Mouse (Mus musculus): ENCODE data around the gene Rgs6. TPM values are rescaled to one million over a fixed set of nuclear protein-coding genes. Genes with fewer than 3 reads are reported as not detected.

Rgs6 gene
- polyA plus RNA-seq, 1 experiment = 0.69 TPM

GRCm38 (mm10) chr12:82880711-82881110 is 292.6 kb downstream of the Rgs6 start:
- H3K36me3 ChIP-seq (replicated peaks; ENCODE audit: low read length) = no peaks in the 10 kb centered on the region
- H3K4me3 ChIP-seq (replicated peaks) = no peak overlapping the region
- TF ChIP-seq GATA1 (IDR thresholded peaks at IDR 0.05; ENCODE audit: borderline replicate concordance, low read length) (no peak), FLI1 (IDR thresholded peaks at IDR 0.05; ENCODE audit: low read length) (no peak)
- no peaks in the 10 kb centered on the region for H3K27me3 ChIP-seq (replicated peaks)
- H3K4me1 ChIP-seq = no peaks in the 10 kb centered on the region
- H3K9me3 ChIP-seq = no peaks in the 10 kb centered on the region

GRCm38 (mm10) chr12:82883079-82883478 is 295.0 kb downstream of the Rgs6 start:
- Histone ChIP-seq H3K36me3 (replicated peaks; ENCODE audit: low read length) (no peaks in the 10 kb centered on the region), H3K4me1 (no peaks in the 10 kb centered on the region), H3K27me3 (replicated peaks) (no peaks in the 10 kb centered on the region), H3K9me3 (no peaks in the 10 kb centered on the region), H3K4me3 (replicated peaks) (no peak overlapping the region)
- TF ChIP-seq FLI1 (IDR thresholded peaks at IDR 0.05; ENCODE audit: low read length) (no peak), GATA1 (IDR thresholded peaks at IDR 0.05; ENCODE audit: borderline replicate concordance, low read length) (no peak)

- Histone ChIP-seq H3K4me3 (replicated peaks) (no peak overlapping the region), H3K4me1 (no peaks in the 10 kb centered on the region), H3K9me3 (no peaks in the 10 kb centered on the region), H3K36me3 (replicated peaks; ENCODE audit: low read length) (no peaks in the 10 kb centered on the region), H3K27me3 (replicated peaks) (no peaks in the 10 kb centered on the region)
- TF ChIP-seq GATA1 (IDR thresholded peaks at IDR 0.05; ENCODE audit: borderline replicate concordance, low read length) (no peak), FLI1 (IDR thresholded peaks at IDR 0.05; ENCODE audit: low read length) (no peak)
These were observed 307.1 kb downstream of the Rgs6 start for GRCm38 (mm10) chr12:82894971-82895838.

- TF ChIP-seq GATA1 (IDR thresholded peaks at IDR 0.05; ENCODE audit: borderline replicate concordance, low read length) (no peak), FLI1 (IDR thresholded peaks at IDR 0.05; ENCODE audit: low read length) (no peak)
- Histone ChIP-seq H3K4me1 (no peaks in the 10 kb centered on the region), H3K4me3 (replicated peaks) (no peak overlapping the region), H3K27me3 (replicated peaks) (peaks cover 2% of the 10 kb centered on the region), H3K9me3 (peaks cover 6% of the 10 kb centered on the region; the same call in 1 of the 2 replicates), H3K36me3 (replicated peaks; ENCODE audit: low read length) (no peaks in the 10 kb centered on the region)
These were observed 317.7 kb downstream of the Rgs6 start for GRCm38 (mm10) chr12:82905773-82906172.

GRCm38 (mm10) chr12:82910846-82911245 is 322.8 kb downstream of the Rgs6 start:
- Histone ChIP-seq H3K36me3 (replicated peaks; ENCODE audit: low read length) (no peaks in the 10 kb centered on the region), H3K4me3 (replicated peaks) (no peak overlapping the region), H3K9me3 (no peaks in the 10 kb centered on the region), H3K4me1 (no peaks in the 10 kb centered on the region), H3K27me3 (replicated peaks) (peaks cover 2% of the 10 kb centered on the region)
- TF ChIP-seq GATA1 (IDR thresholded peaks at IDR 0.05; ENCODE audit: borderline replicate concordance, low read length) (no peak), FLI1 (IDR thresholded peaks at IDR 0.05; ENCODE audit: low read length) (no peak)

GRCm38 (mm10) chr12:82914127-82914526 is 326.0 kb downstream of the Rgs6 start:
- Histone ChIP-seq H3K9me3 (no peaks in the 10 kb centered on the region), H3K27me3 (replicated peaks) (no peaks in the 10 kb centered on the region)
- TF ChIP-seq GATA1 (IDR thresholded peaks at IDR 0.05; ENCODE audit: borderline replicate concordance, low read length) (no peak), FLI1 (IDR thresholded peaks at IDR 0.05; ENCODE audit: low read length) (no peak)

GRCm38 (mm10) chr12:82920146-82920545 is 332.1 kb downstream of the Rgs6 start:
- H3K36me3 ChIP-seq (replicated peaks; ENCODE audit: low read length) = no peaks in the 10 kb centered on the region
- H3K4me1 ChIP-seq = no peaks in the 10 kb centered on the region
- TF ChIP-seq GATA1 (IDR thresholded peaks at IDR 0.05; ENCODE audit: borderline replicate concordance, low read length) = no peak
- no peak for TF ChIP-seq FLI1 (IDR thresholded peaks at IDR 0.05; ENCODE audit: low read length)
- H3K4me3 ChIP-seq (replicated peaks) = no peak overlapping the region
- H3K9me3 ChIP-seq = no peaks in the 10 kb centered on the region
- no peaks in the 10 kb centered on the region for H3K27me3 ChIP-seq (replicated peaks)

More at GRCm38 (mm10) chr12:82914127-82914526, 326.0 kb downstream of the Rgs6 start:
- Histone ChIP-seq H3K36me3 (replicated peaks; ENCODE audit: low read length) (no peaks in the 10 kb centered on the region), H3K4me3 (replicated peaks) (no peak overlapping the region), H3K4me1 (no peaks in the 10 kb centered on the region)

- Histone ChIP-seq H3K36me3 (replicated peaks; ENCODE audit: low read length) (no peaks in the 10 kb centered on the region), H3K4me3 (replicated peaks) (peak overlapping the region; percentile 1), H3K9me3 (no peaks in the 10 kb centered on the region), H3K4me1 (no peaks in the 10 kb centered on the region), H3K27me3 (replicated peaks) (no peaks in the 10 kb centered on the region)
- TF ChIP-seq FLI1 (IDR thresholded peaks at IDR 0.05; ENCODE audit: low read length) = no peak
- TF ChIP-seq GATA1 (IDR thresholded peaks at IDR 0.05; ENCODE audit: borderline replicate concordance, low read length) = no peak
These were observed 333.4 kb downstream of the Rgs6 start for GRCm38 (mm10) chr12:82921287-82922015.

GRCm38 (mm10) chr12:82922856-82923506 is 334.9 kb downstream of the Rgs6 start:
- TF ChIP-seq FLI1 (IDR thresholded peaks at IDR 0.05; ENCODE audit: low read length) = no peak
- no peak for TF ChIP-seq GATA1 (IDR thresholded peaks at IDR 0.05; ENCODE audit: borderline replicate concordance, low read length)
- no peaks in the 10 kb centered on the region for H3K4me1 ChIP-seq
- H3K4me3 ChIP-seq (replicated peaks) = no peak overlapping the region
- H3K36me3 ChIP-seq (replicated peaks; ENCODE audit: low read length) = no peaks in the 10 kb centered on the region
- H3K27me3 ChIP-seq (replicated peaks) = no peaks in the 10 kb centered on the region
- no peaks in the 10 kb centered on the region for H3K9me3 ChIP-seq

All from megakaryocyte, embryonic 14.5 days (primary cell).